Mouse (Mus musculus) lung, adult 18-20 months (tissue): ENCODE results near the gene Etfb.
A peak's percentile ranks its signal among the peaks of the same experiment; 100 is the strongest.
"Not testable (repeated sequence)": the region's sequence is repeated elsewhere in the genome, so short reads cannot be mapped to it uniquely, and the experiment has no call there.

Experiments used
- DNase-seq, 2 experiments: peaks; one replicate each; pipeline ENCODE4 v3.0.0; 2022; ENCODE audit warnings: mixed read lengths in 2 of 2

The Etfb gene

DNA sequence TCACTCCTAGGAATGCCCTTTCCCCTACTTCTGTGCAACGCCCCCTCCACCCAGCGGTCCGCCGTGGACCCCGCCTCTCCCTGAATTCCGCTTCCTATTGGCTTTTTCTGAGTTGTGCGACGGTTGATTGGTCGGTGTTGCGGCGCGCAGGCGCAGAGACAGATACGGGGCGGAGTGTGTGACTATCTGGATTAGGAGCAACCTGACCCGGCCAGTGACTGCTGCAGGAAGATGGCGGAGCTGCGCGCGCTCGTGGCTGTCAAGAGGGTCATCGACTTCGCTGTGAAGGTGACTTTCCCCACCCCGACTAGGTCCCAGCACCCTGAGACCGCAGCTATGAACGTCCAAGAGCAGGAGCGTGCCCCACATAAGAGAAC is at the start of gene Etfb, which contains the start of gene Gm45233:
Gene Etfb (plus strand): TSS at position 167 of the 377 bp plus-strand sequence.
Gene Gm45233 (plus strand): TSS at position 212 of the 377 bp plus-strand sequence.
- peak; percentile 98 for DNase-seq

GRCm38 (mm10) chr7:43399501-43399900 is 44.4 kb upstream of the Etfb start:
- no peak for DNase-seq

- DNase-seq, result no peak
Measured at GRCm38 (mm10) chr7:43402718-43403117, 41.2 kb upstream of the Etfb start.

GRCm38 (mm10) chr7:43407573-43407972 is 36.3 kb upstream of the Etfb start:
- no peak for DNase-seq

DNA sequence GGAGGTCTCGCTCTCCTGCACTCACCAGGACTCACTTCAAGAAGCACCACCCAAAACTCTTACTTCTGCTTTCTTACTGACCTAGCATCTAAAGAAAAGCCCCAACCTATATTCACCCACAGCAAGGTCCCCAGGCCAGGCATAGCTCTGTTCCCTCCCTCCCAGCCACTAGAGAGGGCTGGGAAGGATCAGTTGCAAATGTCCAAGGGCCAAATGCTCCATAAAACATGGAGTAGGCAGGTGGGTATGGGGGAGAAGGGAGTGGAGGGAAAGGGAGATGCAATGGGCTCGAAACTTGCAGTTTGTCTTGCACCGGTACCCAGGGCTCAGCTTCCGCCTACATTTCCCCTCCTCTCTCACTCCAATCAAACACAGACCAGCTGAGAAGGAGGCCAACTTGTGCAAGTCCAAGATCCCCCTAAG is 35.7 kb upstream of the Etfb start, which contains the start of gene Siglecg:
Gene Siglecg (plus strand): TSS at position 74 of the 423 bp plus-strand sequence.
- DNase-seq, result no peak

DNA sequence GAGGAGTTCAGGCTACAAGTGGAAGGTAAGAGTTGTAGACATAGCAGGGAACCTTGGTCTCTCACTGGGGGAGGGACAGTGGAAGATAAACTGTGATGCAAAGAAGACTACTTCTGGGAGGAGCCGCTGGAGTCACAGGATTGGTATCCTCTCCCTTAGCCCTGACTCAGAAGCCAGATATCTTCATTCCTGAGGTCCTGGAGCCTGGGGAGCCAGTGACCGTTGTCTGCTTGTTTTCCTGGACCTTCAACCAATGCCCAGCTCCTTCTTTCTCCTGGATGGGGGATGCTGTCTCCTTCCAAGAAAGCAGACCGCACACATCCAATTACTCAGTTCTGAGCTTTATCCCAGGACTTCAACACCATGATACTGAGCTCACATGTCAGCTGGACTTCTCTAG is 34.8 kb upstream of the Etfb start:
- DNase-seq, result no peak

DNA sequence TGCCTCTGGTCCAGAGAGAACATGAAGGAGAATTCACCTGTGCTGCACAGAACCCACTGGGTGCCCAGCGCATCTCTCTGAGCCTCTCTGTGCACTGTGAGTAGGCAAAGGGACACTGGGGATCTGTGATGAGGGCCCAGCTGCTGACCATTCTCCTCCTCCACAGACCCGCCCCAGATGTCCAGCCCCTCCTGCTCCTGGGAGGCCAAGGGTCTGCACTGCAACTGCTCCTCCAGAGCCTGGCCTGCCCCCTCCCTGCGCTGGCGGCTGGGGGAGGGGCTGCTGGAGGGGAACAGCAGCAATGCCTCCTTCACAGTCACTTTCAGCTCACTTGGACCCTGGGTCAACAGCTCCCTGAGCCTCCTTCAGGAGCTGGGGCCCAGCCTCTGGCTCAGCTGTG is 32.2 kb upstream of the Etfb start:
- not testable (repeated sequence) for DNase-seq

DNA sequence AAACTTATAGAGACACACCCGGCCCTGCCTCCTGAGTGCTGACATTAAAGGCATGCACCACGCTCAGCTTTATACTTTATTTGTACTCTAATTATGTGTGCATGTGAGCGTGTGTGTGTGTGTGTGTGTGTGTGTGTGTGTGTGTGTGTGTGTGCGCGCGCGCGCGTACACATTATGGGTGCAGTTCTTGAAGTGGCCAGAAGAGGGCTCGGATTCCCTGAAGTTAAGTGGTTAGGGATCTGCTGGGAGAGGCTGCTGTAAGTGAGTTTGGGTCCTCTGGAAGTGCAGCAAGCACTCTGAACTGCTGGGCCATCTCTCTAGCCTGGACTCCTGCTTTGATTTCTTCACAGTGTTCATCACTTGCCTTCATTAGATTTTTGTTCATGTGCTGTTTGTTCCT is 26.6 kb upstream of the Etfb start:
- DNase-seq, result no peak

DNA sequence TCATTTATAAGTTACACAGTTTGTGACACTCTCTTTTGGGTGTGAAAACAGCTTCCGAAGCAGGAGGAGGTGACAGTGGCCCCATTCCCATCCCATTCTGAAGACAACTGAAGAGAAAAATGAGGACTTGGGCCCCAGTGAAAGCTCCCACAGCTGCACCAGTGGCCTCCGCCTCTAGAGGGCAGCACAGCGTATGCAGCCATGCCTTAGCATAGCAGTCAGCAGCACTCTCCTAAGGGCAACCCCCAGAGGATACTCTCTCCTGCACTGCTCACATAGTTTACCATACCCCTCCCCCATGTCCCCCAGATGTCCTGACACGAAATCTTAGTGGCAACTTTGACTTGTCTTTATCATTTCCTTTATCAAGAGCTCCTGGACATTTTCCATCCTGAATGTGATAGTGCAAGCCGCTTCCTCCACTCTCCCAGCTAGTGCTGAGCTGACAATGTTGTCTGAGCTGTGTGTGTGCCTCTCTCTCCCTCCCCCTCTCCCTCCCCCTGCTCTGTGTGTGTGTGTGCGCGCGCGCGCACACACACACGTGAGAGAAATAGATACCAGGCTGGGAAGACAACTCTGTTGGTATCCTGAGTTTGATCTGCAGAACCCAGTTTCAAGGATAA is 20.8 kb upstream of the Etfb start:
- peak; percentile 79 to 82 for DNase-seq

DNA sequence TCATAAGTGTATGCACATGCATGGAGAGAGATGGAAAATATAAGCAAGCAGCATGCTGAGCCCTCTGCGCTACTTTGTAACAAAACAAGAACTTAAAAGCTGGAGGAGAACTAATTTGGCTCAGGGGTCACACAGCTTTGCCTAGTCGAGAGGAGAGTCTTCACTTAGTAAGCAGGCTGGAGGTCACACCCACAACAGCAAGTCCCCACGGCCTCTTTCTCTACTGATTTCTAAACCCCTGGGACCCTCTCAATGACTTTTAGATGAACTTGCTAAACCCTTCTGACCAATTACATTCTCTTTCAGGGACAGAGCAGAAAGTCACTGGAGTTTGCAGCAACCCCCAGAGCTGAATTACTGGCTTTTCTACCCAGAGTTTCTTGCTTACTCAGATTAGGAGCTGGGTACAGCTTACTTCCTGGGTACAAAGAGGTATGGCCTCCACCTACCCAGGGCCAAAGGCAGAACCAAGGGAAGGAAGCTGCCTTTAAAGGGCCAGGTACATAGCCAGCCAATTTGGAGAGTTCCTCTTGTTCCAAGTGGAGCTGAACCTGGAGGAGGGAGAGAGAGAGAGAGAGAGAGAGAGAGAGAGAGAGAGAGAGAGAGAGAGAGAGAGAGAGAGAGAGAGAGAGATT is 19.8 kb upstream of the Etfb start:
- no peak for DNase-seq

DNA sequence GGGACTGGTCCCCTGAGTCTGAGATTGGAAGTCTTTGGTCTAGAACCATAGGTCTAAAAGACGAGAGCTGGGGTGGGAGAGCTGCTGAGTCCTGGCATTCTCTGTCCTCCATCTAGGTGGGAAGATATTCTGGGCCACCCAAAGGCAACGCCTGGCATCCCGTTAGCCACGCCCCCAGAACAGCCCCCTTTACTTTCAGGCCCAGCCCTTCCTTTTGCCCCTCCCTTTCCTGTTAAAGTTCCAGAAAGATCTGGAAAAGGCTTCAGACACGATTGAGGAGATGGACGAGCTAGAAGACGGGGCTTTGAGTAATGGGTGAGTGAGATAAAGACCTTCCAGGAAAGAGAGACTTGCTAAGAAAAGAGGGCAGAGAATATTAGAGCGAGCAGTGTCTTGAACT is 16.5 kb upstream of the Etfb start, which contains the start of gene Lim2:
Gene Lim2 (plus strand): TSS at position 265 of the 400 bp plus-strand sequence.
- DNase-seq, result no peak

DNA sequence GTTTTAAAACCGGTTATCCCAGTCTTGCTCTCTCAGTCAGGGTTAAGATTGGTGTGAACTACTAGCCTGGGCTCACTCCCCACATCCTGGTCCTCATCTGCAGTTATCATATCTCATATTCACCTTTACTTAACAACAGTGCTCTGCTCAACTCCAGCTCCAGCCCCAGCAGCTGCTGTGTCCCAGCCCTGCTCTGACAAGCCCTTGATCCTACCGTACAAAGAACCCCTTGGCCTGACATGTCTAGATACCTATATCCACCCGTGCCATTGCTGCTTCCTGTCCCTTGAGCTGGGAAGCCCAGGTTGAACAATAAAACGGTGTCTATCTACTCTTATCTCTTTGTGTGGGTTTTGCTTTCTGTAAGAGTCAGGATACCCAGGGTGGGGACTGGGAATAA is 14.4 kb upstream of the Etfb start:
- DNase-seq, result no peak

GRCm38 (mm10) chr7:43432891-43433290 is 11.0 kb upstream of the Etfb start:
- no peak for DNase-seq

GRCm38 (mm10) chr7:43434676-43435075 is 9.2 kb upstream of the Etfb start:
- DNase-seq, result no peak

DNA sequence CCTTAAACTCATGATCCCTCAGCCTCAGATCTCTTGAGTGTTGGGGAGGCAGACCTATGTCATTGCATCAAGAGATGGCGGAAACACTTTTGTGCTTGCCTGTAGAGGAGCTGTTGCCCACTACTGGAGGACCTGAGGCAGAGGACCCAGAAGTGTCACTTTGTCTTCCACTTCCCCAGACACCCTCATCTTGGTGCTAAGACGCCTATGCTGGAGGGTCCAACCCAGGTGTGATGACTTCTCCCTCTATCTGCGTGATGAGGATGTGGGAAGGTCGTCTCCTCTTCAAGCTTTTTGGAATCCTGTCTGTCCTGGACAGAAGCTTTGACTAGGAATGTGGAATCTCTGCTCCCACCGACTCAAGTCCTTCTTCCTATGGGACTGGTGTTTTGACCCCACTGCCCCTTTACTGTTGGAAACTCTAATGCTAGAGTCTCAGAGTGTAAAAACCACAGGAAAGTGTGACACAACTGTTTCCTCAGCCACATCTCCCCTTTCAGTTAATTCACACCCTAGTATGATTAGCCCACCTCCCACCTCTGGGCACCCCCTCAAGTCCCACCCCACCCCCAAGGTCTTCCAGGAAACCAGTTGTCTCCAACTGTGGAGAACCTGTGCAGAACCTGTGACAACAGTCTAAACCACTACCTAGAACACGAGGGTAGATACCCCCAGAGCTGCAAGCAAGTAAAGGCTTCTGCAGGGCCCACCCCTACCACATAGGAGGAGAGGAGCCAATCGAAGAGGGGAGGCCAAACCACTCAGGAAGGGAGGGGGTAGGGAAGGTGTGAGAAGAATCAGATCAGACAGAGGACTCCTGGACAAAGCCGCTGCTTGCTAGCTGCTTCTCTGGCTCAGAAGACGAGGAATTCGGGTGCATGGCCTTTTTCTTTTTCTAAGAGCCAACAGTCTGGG is 7.3 kb upstream of the Etfb start, which contains the start of gene Nkg7:
Gene Nkg7 (plus strand): TSS at position 733 of the 915 bp plus-strand sequence.
- no peak for DNase-seq

- DNase-seq, result no peak
Measured at GRCm38 (mm10) chr7:43438611-43439010, 5.3 kb upstream of the Etfb start.

- DNase-seq, result no peak
Measured at GRCm38 (mm10) chr7:43440482-43440881, 3.4 kb upstream of the Etfb start, which contains the start of gene Cldnd2. TSS of gene Cldnd2 (plus strand) at chr7:43440782.

DNA sequence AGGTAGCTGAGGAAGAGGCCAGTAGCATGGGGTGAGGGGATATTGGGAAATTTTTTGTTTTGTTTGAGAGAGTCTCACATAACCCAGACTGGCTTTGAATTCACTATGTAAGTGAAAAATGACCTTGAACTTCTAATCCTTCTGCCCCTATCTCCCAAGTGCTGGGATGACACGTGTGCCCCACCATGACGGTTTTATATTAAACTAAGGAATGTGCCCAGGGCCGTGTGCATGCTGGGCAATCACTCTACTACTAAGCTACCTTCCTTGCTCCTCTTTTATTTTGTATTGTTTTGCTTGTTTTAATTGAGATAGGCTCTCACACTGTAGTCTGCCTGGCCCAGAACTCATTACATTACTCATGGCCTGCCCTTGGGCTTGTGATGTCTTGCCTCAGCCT is 2.8 kb upstream of the Etfb start:
- no peak for DNase-seq

DNA sequence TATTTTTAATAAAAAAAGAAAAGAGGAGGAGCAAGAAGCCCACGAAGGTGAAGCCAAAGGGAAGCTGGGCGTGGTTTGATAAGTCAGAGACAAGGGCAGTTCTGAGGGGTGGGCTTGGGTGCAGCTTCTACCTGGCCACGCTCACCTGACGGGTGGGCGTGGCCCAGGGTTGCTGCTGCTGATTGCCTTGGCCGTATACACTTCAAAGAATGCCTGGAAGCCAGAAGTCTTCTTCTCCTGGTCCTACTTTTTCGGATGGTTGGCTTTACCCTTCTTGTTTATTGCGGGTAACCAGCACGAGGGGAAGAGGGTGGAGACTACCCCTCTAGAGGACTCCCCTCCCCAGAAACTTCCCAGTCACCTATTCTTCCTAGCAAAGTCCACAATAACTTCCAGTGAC is 1.2 kb upstream of the Etfb start:
- DNase-seq, result no peak

DNA sequence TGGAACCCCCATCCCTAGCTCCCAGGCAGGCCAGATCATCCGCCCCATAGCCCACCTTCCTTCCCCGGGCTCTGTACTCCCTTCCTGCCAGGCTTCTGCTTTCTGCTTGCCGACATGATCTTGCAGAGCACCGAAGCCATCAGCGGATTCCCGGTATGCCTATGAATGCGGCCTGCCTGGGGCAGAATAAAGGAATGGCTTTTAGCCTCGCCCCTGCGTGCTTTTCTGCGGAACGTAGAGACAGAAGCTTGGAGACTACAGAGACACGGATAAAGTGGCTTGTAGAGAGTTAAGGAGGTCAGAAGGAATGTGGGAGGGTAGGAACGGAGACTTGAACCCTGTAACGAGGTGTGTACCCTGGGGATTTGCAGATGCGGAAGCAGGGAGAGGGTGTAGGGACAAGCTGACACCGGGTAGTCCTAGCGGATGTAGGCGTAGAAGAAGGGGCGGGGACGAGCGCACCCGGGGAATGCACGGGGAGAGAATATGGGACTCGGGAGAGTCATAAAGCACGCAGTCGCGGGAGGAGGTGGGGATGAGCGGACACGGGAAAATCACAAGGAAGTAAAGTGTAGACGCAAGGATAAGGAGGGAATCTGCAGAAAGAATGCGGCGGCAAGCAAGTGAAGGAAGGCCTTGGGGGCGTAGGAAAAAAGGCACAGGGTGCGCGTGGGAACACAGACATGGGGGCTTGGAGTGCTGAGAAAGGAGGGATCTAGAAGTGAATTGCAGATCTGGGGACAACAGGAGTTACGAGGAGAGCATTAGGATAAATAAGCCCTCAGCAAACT is 562 bp upstream of the Etfb start:
- DNase-seq, result peak; percentile 89 to 92

- DNase-seq, result peak in 1 of 2 experiments; percentile 38
Measured at GRCm38 (mm10) chr7:43447801-43448200, 3.9 kb downstream of the Etfb start.

- peak in 1 of 2 experiments; percentile 35 for DNase-seq
Measured at GRCm38 (mm10) chr7:43448246-43448645, 4.4 kb downstream of the Etfb start.
